Mouse (Mus musculus) thymus, adult 2 months (tissue): ENCODE results near the gene Cntnap2.

ENCODE experiments used
- CTCF ChIP-seq: fragments of 200-500 bp; IDR thresholded peaks from 2 replicates; pipeline ENCODE4 v1.5.1; 2012; ENCODE audit warnings: mild to moderate bottlenecking, control low read depth, low read length, moderate library complexity, borderline replicate concordance; ENCODE audit not compliant: control insufficient read depth, poor library complexity, insufficient read depth; ENCODE audit errors: extremely low read depth
- POLR2A ChIP-seq: fragments of 200-500 bp; IDR thresholded peaks from 2 replicates; pipeline ENCODE4 v1.6.1; 2012; ENCODE audit warnings: mild to moderate bottlenecking, low read length, control low read depth, moderate library complexity; ENCODE audit not compliant: control insufficient read depth, poor library complexity, insufficient read depth; ENCODE audit errors: extremely low read depth

DNA sequence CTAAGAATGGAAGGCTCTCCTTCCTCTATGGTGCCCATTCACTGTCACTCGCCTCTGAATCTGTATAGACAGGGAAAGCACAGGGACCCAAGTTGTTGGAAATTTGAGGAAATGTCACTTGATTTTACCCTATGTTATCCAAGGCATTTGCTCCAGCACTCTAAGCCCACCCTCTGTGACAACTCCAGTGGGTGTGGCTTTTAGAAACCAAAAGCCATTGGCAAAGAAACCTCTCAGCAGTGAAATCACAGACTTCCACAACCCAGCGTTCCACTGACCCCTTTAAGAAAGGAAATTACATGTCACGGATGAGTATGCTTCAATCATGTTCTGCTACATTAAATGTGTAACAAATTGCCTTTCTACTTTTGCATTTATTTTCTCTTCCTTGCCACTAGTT, 1904.5 kb downstream of the Cntnap2 start:
- no peak for TF ChIP-seq CTCF
- TF ChIP-seq POLR2A: no peak
